Mouse (Mus musculus): ENCODE data around the gene Hes6.

Hes6 gene

GRCm38 (mm10) chr1:91405406-91406169 is 8.2 kb downstream of the Hes6 start:
- in situ Hi-C loops (cut with MboI, MseI): no loop called here

- in situ Hi-C loops (cut with MboI, MseI): no loop called here
These were observed 8.9 kb downstream of the Hes6 start for GRCm38 (mm10) chr1:91404976-91405375.

- in situ Hi-C loops (cut with MboI, MseI): no loop called here
These were observed 15.4 kb downstream of the Hes6 start, which contains the start of gene Ilkap for GRCm38 (mm10) chr1:91398260-91399062. Gene Ilkap, minus strand, starts transcription at chr1:91398815.

- in situ Hi-C loops (cut with MboI, MseI): no loop called here
These were observed 15.9 kb downstream of the Hes6 start for GRCm38 (mm10) chr1:91397927-91398259.

- in situ Hi-C loops (cut with MboI, MseI): no loop called here
These were observed 23.5 kb downstream of the Hes6 start for GRCm38 (mm10) chr1:91390369-91390768.

GRCm38 (mm10) chr1:91381091-91381471 is 32.8 kb downstream of the Hes6 start:
- in situ Hi-C loops (cut with MboI, MseI): no loop called here

GRCm38 (mm10) chr1:91380453-91381090 is 33.3 kb downstream of the Hes6 start:
- in situ Hi-C loops (cut with MboI, MseI): no loop called here

GRCm38 (mm10) chr1:91373414-91373835 is 40.4 kb downstream of the Hes6 start:
- in situ Hi-C loops (cut with MboI, MseI): no loop called here

- in situ Hi-C loops (cut with MboI, MseI): no loop called here
These were observed 43.8 kb downstream of the Hes6 start for GRCm38 (mm10) chr1:91370055-91370454.

- in situ Hi-C loops (cut with MboI, MseI): no loop called here
These were observed 44.4 kb downstream of the Hes6 start for GRCm38 (mm10) chr1:91369408-91369807.

- in situ Hi-C loops (cut with MboI, MseI): no loop called here
These were observed 46.5 kb downstream of the Hes6 start for GRCm38 (mm10) chr1:91367295-91367694.

- in situ Hi-C loops (cut with MboI, MseI): no loop called here
These were observed 47.4 kb downstream of the Hes6 start, which contains the start of gene Erfe for GRCm38 (mm10) chr1:91366215-91367108. Gene Erfe, plus strand, starts transcription at chr1:91366430.

- in situ Hi-C loops (cut with MboI, MseI): no loop called here
These were observed 48.0 kb downstream of the Hes6 start for GRCm38 (mm10) chr1:91365816-91366214.

- in situ Hi-C loops (cut with MboI, MseI): no loop called here
These were observed 48.8 kb downstream of the Hes6 start for GRCm38 (mm10) chr1:91364822-91365644.

GRCm38 (mm10) chr1:91362113-91362512 is 51.7 kb downstream of the Hes6 start:
- in situ Hi-C loops (cut with MboI, MseI): no loop called here
